Mouse (Mus musculus) adrenal gland, adult 2 months (tissue): ENCODE measurements around the gene Ergic1. TPM values are rescaled to one million over a fixed set of nuclear protein-coding genes. Genes with fewer than 3 reads are reported as not detected.

ENCODE experiments used
- DNase-seq: peaks from one replicate; pipeline ENCODE4 v3.0.0; 2021
- polyA plus RNA-seq: library from polyadenylated mRNA; depleted of rRNA; stranded (reverse); fragments of >200 nt; gene quantifications from 2 replicates; pipeline ENCODE4 v1.2.3, GENCODE M21; 2012
- total RNA-seq, 2 experiments: library from RNA; stranded (reverse); gene quantifications; 2 replicates each; pipeline ENCODE4 v1.2.3; 2021

Ergic1 gene
- total and polyA plus RNA-seq, 3 experiments: 156 to 170 (median 166) TPM

- no peak for DNase-seq
Observed at GRCm38 (mm10) chr17:26628479-26628878, 67.2 kb downstream of the Ergic1 start.

GRCm38 (mm10) chr17:26628936-26629335 lies 67.6 kb downstream of the Ergic1 start:
- peak; percentile 45 for DNase-seq

GRCm38 (mm10) chr17:26631811-26632327 lies 70.6 kb downstream of the Ergic1 start:
- DNase-seq: peak; percentile 59

- DNase-seq: no peak
Observed at GRCm38 (mm10) chr17:26633186-26633585, 71.9 kb downstream of the Ergic1 start.

- no peak for DNase-seq
Observed at GRCm38 (mm10) chr17:26633926-26634325, 72.6 kb downstream of the Ergic1 start.

GRCm38 (mm10) chr17:26634539-26634938 lies 73.2 kb downstream of the Ergic1 start:
- DNase-seq: no peak

- no peak for DNase-seq
Observed at GRCm38 (mm10) chr17:26635951-26636350, 74.7 kb downstream of the Ergic1 start.

GRCm38 (mm10) chr17:26637851-26638250 lies 76.6 kb downstream of the Ergic1 start:
- peak; percentile 83 for DNase-seq

- DNase-seq: peak; percentile 87
Observed at GRCm38 (mm10) chr17:26638655-26639054, 77.4 kb downstream of the Ergic1 start.

GRCm38 (mm10) chr17:26639791-26640190 lies 78.5 kb downstream of the Ergic1 start:
- no peak for DNase-seq

- DNase-seq: no peak
Observed at GRCm38 (mm10) chr17:26640286-26640740, 79.0 kb downstream of the Ergic1 start.

- no peak for DNase-seq
Observed at GRCm38 (mm10) chr17:26643456-26643855, 82.2 kb downstream of the Ergic1 start.

GRCm38 (mm10) chr17:26643993-26644392 lies 82.7 kb downstream of the Ergic1 start:
- no peak for DNase-seq

- no peak for DNase-seq
Observed at GRCm38 (mm10) chr17:26644509-26645410, 83.5 kb downstream of the Ergic1 start.

- DNase-seq: no peak
Observed at GRCm38 (mm10) chr17:26645411-26645854, 84.1 kb downstream of the Ergic1 start.

GRCm38 (mm10) chr17:26647283-26647682 lies 86.0 kb downstream of the Ergic1 start:
- no peak for DNase-seq

GRCm38 (mm10) chr17:26649565-26649964 lies 88.3 kb downstream of the Ergic1 start:
- no peak for DNase-seq

- no peak for DNase-seq
Observed at GRCm38 (mm10) chr17:26650451-26651363, 89.4 kb downstream of the Ergic1 start.

- no peak for DNase-seq
Observed at GRCm38 (mm10) chr17:26658854-26659572, 97.7 kb downstream of the Ergic1 start.

- DNase-seq: no peak
Observed at GRCm38 (mm10) chr17:26659573-26659915, 98.3 kb downstream of the Ergic1 start.

GRCm38 (mm10) chr17:26660192-26660912 lies 99.1 kb downstream of the Ergic1 start:
- peak; percentile 79 for DNase-seq
